ENCODE assay signal across 23 mouse cellular contexts in genomic region chr13:114060258-114060657, GRCm38 (mm10).
DNase-seq lines count a peak whose midpoint lies in the region; ATAC-seq and TF ChIP-seq lines count a peak whose summit lies in the region.
"Had no signal": no experiment of that assay in that cellular context is flagged by ENCODE, and none has a peak within 500 bp of the region (broad histone marks: within the 10 kb centered on the region; RNA-seq: fewer than 3 reads in every experiment).

No protein-coding gene starts in this region.

- H3K4me2 ChIP-seq in liver, embryonic 15.5 days, result no peak overlapping the region
- H3K4me2 ChIP-seq in forebrain, postnatal 0 days (ENCODE audit: low read depth), result no peak overlapping the region
- H3K4me2 ChIP-seq in heart, embryonic 11.5 days, result no peak overlapping the region
- H3K4me2 ChIP-seq: embryonic facial prominence, embryonic 12.5 days; embryonic facial prominence, embryonic 15.5 days; heart, embryonic 13.5 days; hindbrain, embryonic 14.5 days had no signal

- TF ChIP-seq CTCF in forebrain, postnatal 0 days (IDR thresholded peaks at IDR 0.05; ENCODE audit: low read depth), result no peak

- no peaks in the 10 kb centered on the region for H3K4me1 ChIP-seq in brown adipose tissue, adult 24 weeks (ENCODE audit: control insufficient read depth, insufficient read depth, insufficient read length, low read length)
- no peaks in the 10 kb centered on the region; the same call in 1 of the 2 replicates for H3K4me1 ChIP-seq in liver, embryonic 15.5 days (replicated peaks)
- no peaks in the 10 kb centered on the region for H3K4me1 ChIP-seq in forebrain, postnatal 0 days (ENCODE audit: insufficient read depth)
- 0 out of 2 replicates have a peak, but pooled peaks cover 5% of the 10 kb centered on the region for H3K4me1 ChIP-seq in heart, embryonic 11.5 days (ENCODE audit: control insufficient read depth, insufficient read depth, low read length)
- H3K4me1 ChIP-seq: embryonic facial prominence, embryonic 12.5 days; embryonic facial prominence, embryonic 15.5 days had no signal

- no peak overlapping the region for H3K9ac ChIP-seq in liver, embryonic 15.5 days
- no peak overlapping the region for H3K9ac ChIP-seq in forebrain, postnatal 0 days
- H3K9ac ChIP-seq in heart, embryonic 11.5 days (ENCODE audit: low read depth, low read length), result no peak overlapping the region
- H3K9ac ChIP-seq: embryonic facial prominence, embryonic 12.5 days; embryonic facial prominence, embryonic 15.5 days; heart, embryonic 13.5 days; hindbrain, embryonic 14.5 days had no signal

- WGBS in liver, embryonic 15.5 days (ENCODE audit: insufficient replicate concordance), result 64% methylated on average over 6 of the region's 6 CpGs
- 81% methylated on average over 6 of the region's 6 CpGs for WGBS in forebrain, postnatal 0 days
- 71% methylated on average over 6 of the region's 6 CpGs for WGBS in heart, embryonic 11.5 days (ENCODE audit: insufficient replicate concordance)

- peak overlapping the region; percentile 66 for H3K27ac ChIP-seq in brown adipose tissue, adult 24 weeks (replicated peaks; ENCODE audit: low read depth, low read length)
- H3K27ac ChIP-seq in liver, embryonic 15.5 days (replicated peaks), result no peak overlapping the region
- no peak overlapping the region for H3K27ac ChIP-seq in forebrain, postnatal 0 days (ENCODE audit: low read depth, low read length)
- no peak overlapping the region for H3K27ac ChIP-seq in heart, embryonic 11.5 days (ENCODE audit: low read depth, low read length)
- H3K27ac ChIP-seq: embryonic facial prominence, embryonic 12.5 days; embryonic facial prominence, embryonic 15.5 days; heart, embryonic 13.5 days; hindbrain, embryonic 14.5 days had no signal

- no peaks in the 10 kb centered on the region for H3K36me3 ChIP-seq in liver, embryonic 15.5 days (replicated peaks)
- H3K36me3 ChIP-seq in forebrain, postnatal 0 days (ENCODE audit: insufficient read depth), result no peaks in the 10 kb centered on the region
- H3K36me3 ChIP-seq in heart, embryonic 11.5 days (ENCODE audit: control insufficient read depth, insufficient read depth, low read length), result no peaks in the 10 kb centered on the region
- H3K36me3 ChIP-seq: embryonic facial prominence, embryonic 12.5 days; embryonic facial prominence, embryonic 15.5 days had no signal

- H3K27me3 ChIP-seq in liver, embryonic 15.5 days, result no peaks in the 10 kb centered on the region
- H3K27me3 ChIP-seq in forebrain, postnatal 0 days (ENCODE audit: insufficient read depth, low read length), result no peaks in the 10 kb centered on the region
- no peaks in the 10 kb centered on the region for H3K27me3 ChIP-seq in heart, embryonic 11.5 days (ENCODE audit: control insufficient read depth, insufficient read depth, low read length)
- H3K27me3 ChIP-seq: embryonic facial prominence, embryonic 12.5 days; embryonic facial prominence, embryonic 15.5 days; heart, embryonic 13.5 days had no signal

- DNase-seq in kidney, adult 9 months, result peak; percentile 5
- no peak for DNase-seq in kidney, postnatal 25 days
- DNase-seq in adipocyte (ENCODE audit: low spot score), result peak; percentile 40
- no peak for DNase-seq in gastrocnemius, postnatal 25 days
- no peak for DNase-seq in forebrain, postnatal 0 days
- DNase-seq: adrenal gland, postnatal 25 days; cerebellum, adult 11 months; cerebellum, adult 2 months; cerebellum, adult 9-11 months; cerebellum, postnatal 25 days; gastrocnemius, postnatal 14 days; heart, adult 18-20 months; heart, postnatal 14 days; heart, postnatal 4 days had no signal

- no peaks in the 10 kb centered on the region for H3K9me3 ChIP-seq in liver, embryonic 15.5 days (replicated peaks)
- no peaks in the 10 kb centered on the region for H3K9me3 ChIP-seq in forebrain, postnatal 0 days (ENCODE audit: low read length)
- no peaks in the 10 kb centered on the region for H3K9me3 ChIP-seq in heart, embryonic 11.5 days (replicated peaks; ENCODE audit: control insufficient read depth, low read length)
- H3K9me3 ChIP-seq: embryonic facial prominence, embryonic 12.5 days; embryonic facial prominence, embryonic 15.5 days; heart, embryonic 13.5 days had no signal

- peak; percentile 40; the same call in 1 of the 2 replicates for ATAC-seq in liver, embryonic 15.5 days (ENCODE audit: insufficient read depth)
- ATAC-seq in forebrain, postnatal 0 days, result no peak
- no peak for ATAC-seq in heart, embryonic 11.5 days (replicated peaks; ENCODE audit: insufficient number of reproducible peaks, low FRiP score, low TSS enrichment)
- ATAC-seq: CD4-positive, CD25-positive, alpha-beta regulatory T cell, adult 4 months; forebrain, embryonic 14.5 days had no signal

- no peak overlapping the region for H3K4me3 ChIP-seq in brown adipose tissue, adult 24 weeks (ENCODE audit: insufficient read depth, low read depth, low read length)
- H3K4me3 ChIP-seq in liver, embryonic 15.5 days (replicated peaks), result no peak overlapping the region
- H3K4me3 ChIP-seq in forebrain, postnatal 0 days (ENCODE audit: low read depth, low read length), result no peak overlapping the region
- no peak overlapping the region for H3K4me3 ChIP-seq in heart, embryonic 11.5 days (ENCODE audit: low read depth, low read length)
- H3K4me3 ChIP-seq: embryonic facial prominence, embryonic 12.5 days; embryonic facial prominence, embryonic 15.5 days; heart, embryonic 13.5 days had no signal

Comparison
In these comparisons a context has a peak if more than half of its experiments do, and no peak if none do; other contexts are left out.
1. DNase-seq: peak in kidney, adult 9 months (single experiment) and adipocyte (single experiment); none in kidney, postnatal 25 days (0 of 2), gastrocnemius, postnatal 25 days (single experiment) and forebrain, postnatal 0 days (single experiment).